Mouse (Mus musculus): ENCODE results near the gene Gxylt2. TPM values are rescaled to one million over a fixed set of nuclear protein-coding genes. Genes with fewer than 3 reads are reported as not detected.
A peak's percentile ranks its signal among the peaks of the same experiment; 100 is the strongest.

Gene Gxylt2
- 1 to 10 TPM; 1.9 to 3.3 TPM for total RNA-seq (2021)
- long read RNA-seq, experiment 1, full-length matches to known transcripts = 3 of 4 reads
- long read RNA-seq, experiment 1, partial matches to known transcripts = 0 of 4 reads
- long read RNA-seq, experiment 1, other reads (novel, unspliced or antisense) = 1 of 4 reads
- long read RNA-seq, experiment 2, partial matches to known transcripts = 0 of 3 reads
- long read RNA-seq, experiment 2, other reads (novel, unspliced or antisense) = 1 of 3 reads

DNA sequence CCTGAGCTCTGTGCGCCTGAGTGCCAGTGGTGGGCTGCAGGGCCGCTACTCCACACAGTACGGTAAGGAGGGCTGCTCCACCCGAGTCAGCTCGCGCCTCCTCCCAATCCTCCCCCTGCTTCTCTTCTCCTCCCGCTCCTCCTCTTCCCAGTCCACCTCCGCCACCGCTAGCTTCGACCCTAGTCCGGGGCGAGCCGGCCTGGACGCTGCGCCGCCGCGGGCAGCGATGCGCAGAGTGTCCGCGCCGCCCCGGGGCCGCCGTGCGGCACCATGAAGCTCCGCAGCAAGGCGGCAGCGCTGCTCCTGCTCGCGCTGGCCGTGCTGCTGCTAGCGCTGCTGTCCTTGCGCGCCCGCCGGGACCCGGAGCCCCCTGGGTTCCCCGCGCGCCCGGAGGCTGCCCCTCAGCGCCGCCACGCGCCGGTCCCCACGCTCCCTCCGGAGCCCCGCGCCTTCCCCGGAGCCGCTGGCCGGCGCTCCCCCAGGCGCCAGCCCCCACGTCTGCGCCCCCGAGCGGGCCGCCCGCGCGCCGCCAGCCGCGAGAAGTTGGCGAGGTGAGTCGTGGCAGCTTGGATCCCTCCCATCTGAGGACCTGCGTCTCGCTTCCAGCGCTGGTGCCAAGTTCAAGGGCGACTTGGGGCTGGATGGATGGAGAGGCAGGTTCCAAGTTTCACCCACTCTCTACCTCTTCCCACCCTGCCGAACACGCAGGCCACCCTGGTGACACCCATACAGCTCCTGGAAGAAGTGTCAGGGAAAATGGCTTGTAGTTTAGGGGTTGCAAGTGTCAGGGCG lies at the start of gene Gxylt2:
Gene Gxylt2, plus strand, starts transcription at position 161 of the 792 bp plus-strand sequence.
- DNase-seq = peak; percentile 53

- peak; percentile 85 for DNase-seq
Observed at GRCm38 (mm10) chr6:100660395-100660794, 44.1 kb upstream of the Gxylt2 start.

GRCm38 (mm10) chr6:100662224-100662623 lies 42.3 kb upstream of the Gxylt2 start:
- DNase-seq = no peak

DNA sequence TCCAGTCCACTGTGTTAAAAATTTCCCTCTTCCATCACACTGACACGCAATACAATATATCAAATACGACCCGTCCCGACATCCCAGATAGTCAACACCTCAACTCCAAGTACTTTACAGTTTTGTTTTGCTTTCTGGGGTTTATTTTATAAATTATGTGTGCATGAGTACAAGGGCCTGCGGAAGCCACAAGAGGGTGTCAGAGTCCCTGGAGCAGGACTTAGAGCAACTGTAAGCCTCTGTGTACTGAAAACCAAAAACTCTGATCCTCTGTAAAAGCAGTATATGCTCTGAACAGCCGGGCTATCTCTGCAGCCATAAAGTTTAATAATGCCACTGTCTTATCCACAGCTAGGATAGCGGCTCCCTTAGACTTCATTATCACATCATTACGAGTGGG lies 36.9 kb upstream of the Gxylt2 start:
- no peak for DNase-seq

DNA sequence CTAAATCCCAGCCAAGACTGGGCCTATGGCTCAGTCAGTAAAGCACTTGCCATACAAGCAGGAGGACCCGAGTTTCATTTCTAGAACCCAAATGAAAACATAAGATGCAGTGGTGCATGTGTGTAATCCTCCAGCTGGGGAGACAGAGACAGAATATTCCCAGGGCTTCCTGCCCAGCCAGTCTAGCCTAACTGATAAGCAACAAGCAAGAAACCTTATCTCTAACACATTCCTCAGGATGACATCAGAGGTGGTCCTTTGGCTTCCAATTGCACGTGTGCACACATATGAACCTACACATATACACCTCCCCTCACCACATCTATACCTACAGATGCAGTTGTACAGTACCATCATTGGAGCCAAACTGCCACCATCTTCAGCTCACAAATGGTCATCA lies 35.7 kb upstream of the Gxylt2 start:
- DNase-seq = no peak

- DNase-seq = peak; percentile 74
Observed at GRCm38 (mm10) chr6:100670370-100670841, 34.1 kb upstream of the Gxylt2 start.

DNA sequence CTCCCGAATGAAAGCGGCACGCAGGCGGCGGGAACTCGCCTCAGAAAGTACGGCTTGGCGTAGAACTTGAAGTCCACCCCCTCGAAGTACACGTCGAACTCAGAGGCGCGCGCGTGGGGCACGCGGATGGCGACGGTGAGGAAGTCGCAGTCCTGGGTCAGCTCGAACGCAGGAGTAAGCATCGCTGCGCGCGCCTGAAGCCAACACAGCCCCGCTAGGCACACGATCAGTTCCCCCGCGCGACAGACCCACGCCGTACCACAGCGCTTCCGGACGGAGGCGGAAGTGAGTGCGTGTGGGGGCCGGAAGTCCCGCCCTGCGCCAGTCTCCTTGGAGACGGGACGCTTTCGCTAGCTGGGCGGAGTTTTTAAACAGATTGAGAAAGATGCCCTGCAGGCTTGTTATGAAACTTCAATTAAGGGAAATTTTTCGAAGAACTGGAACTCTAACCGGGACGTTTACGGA lies 33.6 kb upstream of the Gxylt2 start, which contains the start of gene Shq1:
Gene Shq1, minus strand, starts transcription at position 278 of the 465 bp plus-strand sequence.
- peak; percentile 93 for DNase-seq

- DNase-seq = no peak
Observed at GRCm38 (mm10) chr6:100671401-100671800, 33.1 kb upstream of the Gxylt2 start.

- DNase-seq = no peak
Observed at GRCm38 (mm10) chr6:100674974-100675373, 29.6 kb upstream of the Gxylt2 start.

DNA sequence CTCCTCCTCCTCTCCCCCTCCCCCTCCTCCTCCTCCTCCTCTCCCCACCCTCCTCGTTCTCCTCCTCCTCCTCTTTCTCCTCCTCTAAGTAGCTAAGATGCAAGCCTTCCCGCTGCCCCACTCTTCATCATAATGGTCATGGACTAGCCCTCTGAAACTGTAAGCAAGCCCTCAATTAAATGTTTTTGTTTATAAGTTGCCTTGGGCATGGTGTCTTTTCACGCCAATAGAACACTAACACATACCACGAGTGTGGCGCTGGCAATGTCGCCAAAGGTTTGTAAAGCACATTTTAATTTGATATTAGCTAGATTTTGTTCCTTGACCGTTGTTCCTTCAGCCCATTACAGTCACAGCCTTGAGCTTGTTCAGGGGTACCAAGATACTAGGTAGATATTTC lies 28.1 kb upstream of the Gxylt2 start:
- DNase-seq = no peak

DNA sequence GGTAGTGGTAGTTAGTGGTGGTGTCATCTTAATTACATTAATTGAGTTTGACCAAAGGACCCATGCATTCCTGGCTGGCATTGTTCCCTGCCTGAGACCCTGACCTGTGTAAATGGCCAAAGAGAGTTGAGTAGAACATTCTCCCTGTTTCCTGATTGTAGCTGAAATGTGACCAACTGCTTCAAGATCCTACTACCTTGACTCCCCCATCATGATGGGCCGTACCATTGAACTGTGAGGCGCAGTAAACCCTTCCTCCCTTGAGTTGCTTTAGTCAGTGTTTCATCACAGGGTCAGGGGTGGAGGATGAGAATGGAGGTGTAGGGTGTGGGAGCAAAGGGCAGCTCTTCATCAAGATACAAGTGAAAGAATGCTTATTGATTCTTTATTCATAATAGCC lies 25.9 kb upstream of the Gxylt2 start:
- no peak for DNase-seq

DNA sequence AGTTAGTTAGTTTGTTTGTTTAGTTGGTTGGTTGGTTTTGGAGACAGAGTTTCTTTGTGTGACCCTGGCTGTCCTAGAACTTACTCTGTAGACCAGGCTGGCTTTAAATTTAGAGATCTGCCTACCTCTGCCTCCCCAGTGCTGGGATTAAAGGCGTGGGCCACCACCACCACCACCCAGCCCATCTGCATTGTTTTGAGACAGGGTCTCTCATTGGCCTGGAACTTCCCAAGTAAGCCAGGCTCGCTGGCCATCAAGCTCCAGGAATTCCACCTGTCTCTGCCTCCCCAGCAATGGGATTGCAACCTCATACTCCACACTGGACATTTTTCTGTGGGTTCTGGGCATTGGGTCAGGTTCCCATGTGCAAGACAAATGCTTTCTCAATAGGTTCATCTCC lies 18.2 kb upstream of the Gxylt2 start:
- no peak for DNase-seq

- no peak for DNase-seq
Observed at GRCm38 (mm10) chr6:100699986-100700385, 4.5 kb upstream of the Gxylt2 start.

DNA sequence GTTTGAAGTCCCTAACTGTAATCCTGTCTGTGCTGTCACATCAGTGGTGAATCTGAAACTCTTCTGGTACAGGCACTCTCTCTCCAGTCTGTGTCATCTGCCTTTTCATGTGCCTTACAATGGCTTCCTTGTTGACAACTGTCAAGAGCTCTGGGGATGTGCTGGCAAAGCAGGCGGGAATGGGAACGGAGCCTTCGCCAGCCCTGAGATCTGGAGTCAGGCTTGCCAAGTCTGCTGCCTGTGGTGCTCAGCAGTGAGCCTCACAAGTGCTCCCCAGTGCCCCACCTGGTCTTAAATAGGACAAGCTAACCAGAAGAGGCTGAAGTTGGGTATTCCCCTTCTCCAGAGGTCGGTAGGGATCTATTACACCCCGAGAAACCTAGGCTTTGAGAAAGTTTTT lies 3.8 kb upstream of the Gxylt2 start:
- DNase-seq = no peak

DNA sequence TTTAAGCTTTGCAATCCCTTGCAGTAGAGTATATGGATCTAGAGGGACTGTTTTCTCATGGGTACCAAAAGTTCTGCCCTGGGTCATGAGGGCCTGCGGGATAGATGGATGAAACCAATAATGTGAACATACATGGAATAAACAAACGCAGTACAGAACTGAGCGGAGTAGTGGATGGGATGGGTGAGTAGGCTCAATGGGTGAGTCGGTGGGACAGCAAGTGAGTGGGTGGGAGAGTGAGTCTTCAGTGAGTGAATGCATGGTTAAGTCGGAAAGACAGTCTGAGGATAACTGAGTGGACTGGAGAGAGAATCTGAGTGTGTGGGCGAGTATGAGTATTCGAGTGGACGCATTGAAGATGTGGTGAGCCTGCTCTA lies 349 bp upstream of the Gxylt2 start:
- no peak for DNase-seq

DNA sequence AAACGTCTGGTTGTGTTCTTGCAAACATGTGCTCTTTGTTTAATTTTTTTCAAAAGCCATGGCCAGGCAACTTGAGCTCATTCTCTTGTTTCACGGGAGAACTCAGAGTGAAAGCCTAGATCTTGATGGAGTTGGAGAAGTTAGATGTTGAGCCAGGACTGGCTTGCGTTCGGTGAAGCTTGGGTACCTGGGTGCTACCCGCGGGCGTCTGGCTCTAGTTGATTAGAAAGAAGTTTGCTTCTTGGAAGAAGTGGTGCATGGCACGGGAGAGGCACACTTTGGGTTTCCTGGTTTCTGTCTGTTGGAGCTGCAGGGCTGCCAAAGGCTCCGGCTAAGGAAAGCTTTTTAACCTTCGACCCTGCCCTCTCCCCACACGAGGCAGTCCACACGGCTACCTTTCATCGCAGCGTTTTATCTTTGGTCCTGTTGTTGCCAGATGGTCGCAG lies 855 bp downstream of the Gxylt2 start:
- no peak for DNase-seq

GRCm38 (mm10) chr6:100706861-100707260 lies 2.3 kb downstream of the Gxylt2 start:
- no peak for DNase-seq

DNA sequence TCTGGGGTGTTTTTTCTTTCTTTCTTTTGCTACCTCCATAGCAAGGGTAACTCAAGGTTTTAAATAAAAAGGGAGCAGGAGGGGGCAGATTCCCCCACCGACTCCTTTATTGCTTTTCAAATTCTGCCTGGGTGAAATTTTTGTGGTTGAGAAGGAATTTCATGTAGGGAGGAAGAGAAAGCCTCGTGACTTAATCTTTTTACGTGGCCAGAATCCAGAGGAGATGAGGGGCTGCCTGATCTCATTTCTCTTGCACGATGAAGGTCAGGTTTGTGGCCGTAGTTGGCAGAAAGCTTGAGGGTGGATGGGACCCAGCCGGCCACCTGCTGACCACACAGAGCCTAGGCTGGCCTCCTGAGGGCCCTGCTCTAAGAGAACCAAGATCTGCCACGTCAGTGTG lies 3.0 kb downstream of the Gxylt2 start:
- DNase-seq = no peak

DNA sequence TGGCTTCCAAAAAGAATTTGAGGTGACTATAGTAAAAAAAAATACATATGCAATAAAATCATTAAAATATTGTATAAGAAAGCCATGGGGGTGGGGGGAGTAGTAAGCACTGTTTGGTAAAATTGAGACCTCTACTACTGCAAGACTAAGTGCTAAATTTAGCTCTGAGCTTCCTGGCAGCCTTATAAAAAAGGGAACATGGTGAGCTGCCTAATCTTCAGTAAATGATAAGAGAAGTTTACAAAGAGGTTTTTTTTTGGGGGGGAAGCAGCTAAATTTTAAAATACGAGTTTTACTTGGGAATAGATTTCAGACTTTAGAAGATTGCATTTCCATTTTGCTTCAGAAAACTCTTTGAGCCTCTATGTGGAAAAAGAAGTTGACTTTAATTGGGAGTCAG lies 3.7 kb downstream of the Gxylt2 start:
- DNase-seq = no peak

- no peak for DNase-seq
Observed at GRCm38 (mm10) chr6:100708996-100709395, 4.5 kb downstream of the Gxylt2 start.

- DNase-seq = peak; percentile 59
Observed at GRCm38 (mm10) chr6:100709483-100709882, 4.9 kb downstream of the Gxylt2 start.

DNA sequence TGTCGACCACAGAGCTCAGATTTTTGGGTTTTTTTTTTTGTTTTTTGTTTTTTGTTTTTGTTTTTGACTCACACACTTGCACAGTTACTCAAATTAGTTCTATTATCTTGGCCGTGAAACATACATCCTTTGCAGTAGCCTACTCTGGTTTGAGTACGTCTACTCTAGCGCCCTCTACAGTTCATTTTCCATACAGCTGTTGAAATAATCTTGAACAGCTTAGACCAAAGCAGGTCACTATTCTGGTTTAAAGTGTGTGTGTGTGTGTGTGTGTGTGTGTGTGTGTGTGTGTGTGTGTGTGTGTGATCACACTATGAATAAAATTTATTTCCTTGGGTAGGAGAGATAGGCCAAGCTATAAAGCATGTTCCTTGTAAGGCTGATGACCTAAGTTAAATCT lies 5.6 kb downstream of the Gxylt2 start:
- no peak for DNase-seq

- no peak for DNase-seq
Observed at GRCm38 (mm10) chr6:100710866-100711265, 6.3 kb downstream of the Gxylt2 start.
